Mouse (Mus musculus) urinary bladder, adult 2 months (tissue): ENCODE data around the gene Pitpnm2. TPM values are rescaled to one million over a fixed set of nuclear protein-coding genes. Genes with fewer than 3 reads are reported as not detected.

ENCODE experiments used
- DNase-seq: peaks from one replicate; pipeline ENCODE4 v3.0.0; 2022; ENCODE audit warnings: low spot score
- polyA plus RNA-seq: library from polyadenylated mRNA; depleted of rRNA; stranded (reverse); fragments of >200 nt; gene quantifications from 2 replicates; pipeline ENCODE4 v1.2.3, GENCODE M21; 2012

The Pitpnm2 gene
- polyA plus RNA-seq, 1 experiment, result 23.0 TPM

- DNase-seq, result no peak
Observed at GRCm38 (mm10) chr5:124182097-124182496, 67.5 kb downstream of the Pitpnm2 start.

GRCm38 (mm10) chr5:124180500-124181167, 68.9 kb downstream of the Pitpnm2 start:
- DNase-seq, result no peak

- no peak for DNase-seq
Observed at GRCm38 (mm10) chr5:124179411-124179810, 70.1 kb downstream of the Pitpnm2 start.

- DNase-seq, result no peak
Observed at GRCm38 (mm10) chr5:124176726-124177132, 72.8 kb downstream of the Pitpnm2 start.

GRCm38 (mm10) chr5:124175138-124175537, 74.4 kb downstream of the Pitpnm2 start:
- no peak for DNase-seq

- no peak for DNase-seq
Observed at GRCm38 (mm10) chr5:124173012-124173985, 76.3 kb downstream of the Pitpnm2 start.

GRCm38 (mm10) chr5:124172246-124172645, 77.3 kb downstream of the Pitpnm2 start:
- DNase-seq, result no peak

- DNase-seq, result no peak
Observed at GRCm38 (mm10) chr5:124171781-124172180, 77.8 kb downstream of the Pitpnm2 start.

- DNase-seq, result no peak
Observed at GRCm38 (mm10) chr5:124169224-124169621, 80.3 kb downstream of the Pitpnm2 start.

GRCm38 (mm10) chr5:124168428-124169223, 80.9 kb downstream of the Pitpnm2 start:
- no peak for DNase-seq

GRCm38 (mm10) chr5:124167621-124168020, 81.9 kb downstream of the Pitpnm2 start:
- DNase-seq, result no peak

GRCm38 (mm10) chr5:124166741-124167140, 82.8 kb downstream of the Pitpnm2 start:
- no peak for DNase-seq

GRCm38 (mm10) chr5:124165622-124166570, 83.7 kb downstream of the Pitpnm2 start:
- no peak for DNase-seq

GRCm38 (mm10) chr5:124163445-124163844, 86.1 kb downstream of the Pitpnm2 start:
- DNase-seq, result no peak

GRCm38 (mm10) chr5:124162577-124162976, 87.0 kb downstream of the Pitpnm2 start:
- no peak for DNase-seq

- no peak for DNase-seq
Observed at GRCm38 (mm10) chr5:124161831-124162230, 87.7 kb downstream of the Pitpnm2 start.

- no peak for DNase-seq
Observed at GRCm38 (mm10) chr5:124159453-124159852, 90.1 kb downstream of the Pitpnm2 start.

GRCm38 (mm10) chr5:124158305-124158704, 91.3 kb downstream of the Pitpnm2 start:
- no peak for DNase-seq

- no peak for DNase-seq
Observed at GRCm38 (mm10) chr5:124155943-124156342, 93.6 kb downstream of the Pitpnm2 start.

- no peak for DNase-seq
Observed at GRCm38 (mm10) chr5:124152734-124153133, 96.8 kb downstream of the Pitpnm2 start.

GRCm38 (mm10) chr5:124150895-124151294, 98.7 kb downstream of the Pitpnm2 start:
- DNase-seq, result no peak
